Comparison of ENCODE assay signal across 9 mouse cellular contexts in the genomic region with DNA sequence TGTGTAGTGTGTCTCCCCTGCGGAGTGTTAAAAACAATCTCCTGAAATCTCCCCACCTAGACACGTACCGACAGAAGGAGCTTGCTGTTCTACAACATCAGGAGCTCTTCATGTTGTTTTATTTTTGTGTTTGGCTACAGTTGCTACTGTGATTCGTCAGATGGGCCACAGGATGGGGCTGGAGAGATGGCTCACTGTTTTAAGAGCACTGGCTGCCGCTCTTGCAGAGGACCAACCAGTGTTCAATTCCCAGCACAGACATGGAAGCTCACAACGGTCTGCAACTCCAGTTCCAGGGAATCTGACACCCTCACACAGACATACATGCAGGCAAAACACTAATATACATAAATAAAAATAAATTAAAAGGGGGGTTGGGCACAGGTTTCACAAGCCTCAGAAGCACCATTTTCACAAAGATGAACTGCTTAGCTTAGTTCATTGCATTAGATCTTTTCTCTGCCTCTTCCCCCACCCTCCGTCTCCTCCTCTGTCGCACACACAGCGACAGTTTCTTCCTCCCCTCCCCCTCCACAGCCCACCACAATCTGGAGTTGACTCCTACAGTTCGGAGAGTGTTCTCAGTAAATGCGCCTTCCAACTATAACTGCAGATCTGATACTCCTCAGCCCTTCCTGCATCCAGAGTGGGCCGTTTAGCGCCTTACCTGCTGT. TPM values are rescaled to one million over a fixed set of nuclear protein-coding genes. Genes with fewer than 3 reads are reported as not detected.
DNase-seq lines count a peak whose midpoint lies in the region; ATAC-seq lines count a peak whose summit lies in the region.
"Had no signal": no experiment of that assay in that cellular context is flagged by ENCODE, and none has a peak within 500 bp of the region (broad histone marks: within the 10 kb centered on the region; RNA-seq: fewer than 3 reads in every experiment).

No protein-coding gene starts in this region.

- H3K27ac ChIP-seq in heart, embryonic 16.5 days (ENCODE audit: low read length) = peak overlapping the region; percentile 49; the same call in 1 of the 2 replicates
- H3K27ac ChIP-seq in hindbrain, embryonic 13.5 days = peak overlapping the region; percentile 48; the same call in 1 of the 2 replicates
- H3K27ac ChIP-seq in midbrain, embryonic 16.5 days (ENCODE audit: low read length) = no peak overlapping the region

- intact Hi-C loops in heart, postnatal 10 days (cut with DNase I) = loop anchor here (10.0 kb wide), 2 partner anchors 444 to 476 kb away; a partner anchor contains a TSS

- peak overlapping the region; percentile 39 for H3K4me2 ChIP-seq in heart, embryonic 16.5 days (ENCODE audit: low read depth, low read length)
- peak overlapping the region; percentile 34 for H3K4me2 ChIP-seq in hindbrain, embryonic 13.5 days
- 0 out of 2 replicates have a peak overlapping the region, but pooled peaks have one; percentile 3 for H3K4me2 ChIP-seq in midbrain, embryonic 16.5 days (ENCODE audit: low read length)

- peak overlapping the region; percentile 8; the same call in 1 of the 2 replicates for H3K9ac ChIP-seq in heart, embryonic 16.5 days (ENCODE audit: low read length)
- 0 out of 2 replicates have a peak overlapping the region, but pooled peaks have one; percentile 35 for H3K9ac ChIP-seq in hindbrain, embryonic 13.5 days
- H3K9ac ChIP-seq in midbrain, embryonic 16.5 days (ENCODE audit: low read depth, low read length) = no peak overlapping the region

- H3K27me3 ChIP-seq in heart, embryonic 16.5 days (ENCODE audit: control insufficient read depth, insufficient read depth, low read length) = no peaks in the 10 kb centered on the region
- H3K27me3 ChIP-seq in hindbrain, embryonic 13.5 days = 0 out of 2 replicates have a peak, but pooled peaks cover 9% of the 10 kb centered on the region
- H3K27me3 ChIP-seq in midbrain, embryonic 16.5 days (ENCODE audit: control insufficient read depth, insufficient read depth, low read depth, low read length) = no peaks in the 10 kb centered on the region
- H3K27me3 ChIP-seq: Patski had no signal

- no peaks in the 10 kb centered on the region for H3K9me3 ChIP-seq in heart, embryonic 16.5 days (replicated peaks; ENCODE audit: control insufficient read depth, low read length)
- H3K9me3 ChIP-seq in hindbrain, embryonic 13.5 days = no peaks in the 10 kb centered on the region
- H3K9me3 ChIP-seq in midbrain, embryonic 16.5 days (replicated peaks; ENCODE audit: control insufficient read depth, low read length, poor library complexity, severe bottlenecking) = no peaks in the 10 kb centered on the region

- peak overlapping the region; percentile 17; the same call in 1 of the 2 replicates for H3K4me3 ChIP-seq in heart, embryonic 16.5 days (ENCODE audit: low read length)
- 0 out of 2 replicates have a peak overlapping the region, but pooled peaks have one; percentile 2 for H3K4me3 ChIP-seq in hindbrain, embryonic 13.5 days
- H3K4me3 ChIP-seq in midbrain, embryonic 16.5 days (ENCODE audit: low read depth, low read length) = no peak overlapping the region

- DNase-seq in heart, postnatal 10 days = no peak
- peak; percentile 58 for DNase-seq in T-cell, adult 2 months (ENCODE audit: low spot score)
- DNase-seq in Muller cell, postnatal 12 days (ENCODE audit: inconsistent ontology term) = no peak
- no peak for DNase-seq in adrenal gland, adult 18-20 months (ENCODE audit: low spot score in 2 of 2)
- DNase-seq in ovary, postnatal 36 days (ENCODE audit: low spot score) = no peak

- H3K36me3 ChIP-seq in heart, embryonic 16.5 days (ENCODE audit: control insufficient read depth, insufficient read depth) = no peaks in the 10 kb centered on the region
- H3K36me3 ChIP-seq in hindbrain, embryonic 13.5 days = no peaks in the 10 kb centered on the region
- H3K36me3 ChIP-seq in midbrain, embryonic 16.5 days (ENCODE audit: control insufficient read depth, insufficient read depth, low read length) = no peaks in the 10 kb centered on the region

- peaks cover 24% of the 10 kb centered on the region for H3K4me1 ChIP-seq in heart, embryonic 16.5 days (ENCODE audit: control insufficient read depth, insufficient read depth, low read length)
- H3K4me1 ChIP-seq in hindbrain, embryonic 13.5 days (replicated peaks) = peaks cover 32% of the 10 kb centered on the region
- peaks cover 22% of the 10 kb centered on the region for H3K4me1 ChIP-seq in midbrain, embryonic 16.5 days (ENCODE audit: control insufficient read depth, insufficient read depth, low read length)

- no peak for ATAC-seq in heart, embryonic 16.5 days (replicated peaks; ENCODE audit: extremely low read depth, insufficient read depth, low FRiP score)
- ATAC-seq in hindbrain, embryonic 13.5 days (ENCODE audit: low FRiP score) = no peak
- no peak for ATAC-seq in midbrain, embryonic 16.5 days
- ATAC-seq: Patski had no signal

- 26% methylated on average over 13 of the region's 13 CpGs for WGBS in heart, embryonic 16.5 days
- WGBS in hindbrain, embryonic 13.5 days = 23% methylated on average over 13 of the region's 13 CpGs
- WGBS in midbrain, embryonic 16.5 days = 17% methylated on average over 13 of the region's 13 CpGs

RNA-seq across cellular contexts. Expression of a gene that starts 6.0 kb away (rescaled TPM):
- 69.4 and 71.9 TPM in 2 replicates for polyA plus RNA-seq in heart, embryonic 16.5 days (2015; fragmentation: Nextera tagmentation; extraction: Ambion mirVana)
- total RNA-seq in heart, postnatal 10 days (2021) = 100 to 1,000 TPM; 113 to 119 TPM
- polyA plus RNA-seq in hindbrain, embryonic 13.5 days (2015; fragmentation: Nextera tagmentation; extraction: Ambion mirVana) = 127 and 129 TPM in 2 replicates
- 117 and 126 TPM in 2 replicates for polyA plus RNA-seq in midbrain, embryonic 16.5 days (2015; fragmentation: Nextera tagmentation; extraction: Ambion mirVana)
- total RNA-seq in adrenal gland, adult 18-20 months (2021) = 100 to 1,000 TPM; 199 to 244 TPM

RNA-seq across cellular contexts. Expression of a gene that starts 9.1 kb away (rescaled TPM):
- polyA plus RNA-seq in heart, embryonic 16.5 days (2015; fragmentation: Nextera tagmentation; extraction: Ambion mirVana) = 10.9 and 13.8 TPM in 2 replicates
- 1 to 10 TPM; 4.1 to 4.5 TPM for total RNA-seq in heart, postnatal 10 days (2021)
- 14.4 and 16.9 TPM in 2 replicates for polyA plus RNA-seq in hindbrain, embryonic 13.5 days (2015; fragmentation: Nextera tagmentation; extraction: Ambion mirVana)
- 22.5 and 22.7 TPM in 2 replicates for polyA plus RNA-seq in midbrain, embryonic 16.5 days (2015; fragmentation: Nextera tagmentation; extraction: Ambion mirVana)
- 10 to 100 TPM; 14.7 to 21.0 TPM for total RNA-seq in adrenal gland, adult 18-20 months (2021)

RNA-seq across cellular contexts. Expression of a gene that starts 14.7 kb away (rescaled TPM):
- 2.5 and 6.1 TPM in 2 replicates for polyA plus RNA-seq in heart, embryonic 16.5 days (2015; fragmentation: Nextera tagmentation; extraction: Ambion mirVana)
- 1 to 10 TPM in 1 of 2 experiments, under 1 TPM in 1; 0.98 to 1.1 TPM for total RNA-seq in heart, postnatal 10 days (2021)
- 0.27 TPM in 2 replicates for polyA plus RNA-seq in hindbrain, embryonic 13.5 days (2015; fragmentation: Nextera tagmentation; extraction: Ambion mirVana)
- polyA plus RNA-seq in midbrain, embryonic 16.5 days (2015; fragmentation: Nextera tagmentation; extraction: Ambion mirVana) = 0.49 and 0.53 TPM in 2 replicates
- total RNA-seq in adrenal gland, adult 18-20 months (2021) = 1 to 10 TPM; 2.0 to 3.8 TPM

RNA-seq across cellular contexts. Expression of a gene that starts 24.5 kb away (rescaled TPM):
- 2.3 and 4.0 TPM in 2 replicates for polyA plus RNA-seq in heart, embryonic 16.5 days (2015; fragmentation: Nextera tagmentation; extraction: Ambion mirVana)
- total RNA-seq in heart, postnatal 10 days (2021) = under 1 TPM; 0.72 to 0.89 TPM
- 0.60 and 0.84 TPM in 2 replicates for polyA plus RNA-seq in hindbrain, embryonic 13.5 days (2015; fragmentation: Nextera tagmentation; extraction: Ambion mirVana)
- 0.69 and 0.88 TPM in 2 replicates for polyA plus RNA-seq in midbrain, embryonic 16.5 days (2015; fragmentation: Nextera tagmentation; extraction: Ambion mirVana)
- total RNA-seq in adrenal gland, adult 18-20 months (2021) = 10 to 100 TPM in 1 of 2 experiments, 1 to 10 TPM in 1; 8.5 to 13.3 TPM

RNA-seq across cellular contexts. Expression of a gene that starts 36.3 kb away (rescaled TPM):
- 0.97 and 3.1 TPM in 2 replicates for polyA plus RNA-seq in heart, embryonic 16.5 days (2015; fragmentation: Nextera tagmentation; extraction: Ambion mirVana)
- under 1 TPM in 1 of 2 experiments, not detected in 1; 0.31 TPM for total RNA-seq in heart, postnatal 10 days (2021)
- 0.18 TPM in 1 of 2 replicates, not detected in the other for polyA plus RNA-seq in hindbrain, embryonic 13.5 days (2015; fragmentation: Nextera tagmentation; extraction: Ambion mirVana)
- polyA plus RNA-seq in midbrain, embryonic 16.5 days (2015; fragmentation: Nextera tagmentation; extraction: Ambion mirVana) = 0.16 TPM in 1 of 2 replicates, not detected in the other
- total RNA-seq in adrenal gland, adult 18-20 months (2021) = under 1 TPM; 0.36 to 0.54 TPM
- polyA plus RNA-seq: Patski had no signal
